Mouse (Mus musculus) natural killer cell, adult 2 months (primary cell): ENCODE data around the gene Caskin1.
A peak's percentile ranks its signal among the peaks of the same experiment; 100 is the strongest.

ENCODE experiments used
- DNase-seq, 2 experiments: peaks; one replicate each; pipeline ENCODE4 v3.0.0; 2022; ENCODE audit warnings: low spot score in 2 of 2

Caskin1 gene

GRCm38 (mm10) chr17:24494627-24495335 is 6.4 kb downstream of the Caskin1 start:
- DNase-seq, result peak; percentile 22 to 48

DNA sequence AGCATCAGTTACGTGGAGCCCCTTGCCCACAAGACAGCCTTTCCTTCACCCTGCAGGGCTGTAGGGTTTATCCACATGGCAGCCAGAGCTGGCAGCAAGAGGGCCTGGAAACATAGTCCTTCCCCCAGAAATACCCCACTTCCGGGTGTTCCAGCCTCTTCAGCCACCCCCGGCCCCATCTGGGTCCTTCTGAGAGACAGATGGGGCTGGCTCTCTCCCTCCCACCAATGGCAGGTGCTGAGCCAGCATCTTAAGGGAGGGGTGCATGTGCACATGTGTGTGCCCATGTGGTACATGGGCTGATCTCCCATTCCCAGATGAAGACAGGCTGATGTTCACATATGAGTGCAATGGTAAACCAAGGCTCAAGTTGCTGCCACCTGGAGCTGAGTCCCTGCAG is 7.0 kb downstream of the Caskin1 start:
- no peak for DNase-seq

DNA sequence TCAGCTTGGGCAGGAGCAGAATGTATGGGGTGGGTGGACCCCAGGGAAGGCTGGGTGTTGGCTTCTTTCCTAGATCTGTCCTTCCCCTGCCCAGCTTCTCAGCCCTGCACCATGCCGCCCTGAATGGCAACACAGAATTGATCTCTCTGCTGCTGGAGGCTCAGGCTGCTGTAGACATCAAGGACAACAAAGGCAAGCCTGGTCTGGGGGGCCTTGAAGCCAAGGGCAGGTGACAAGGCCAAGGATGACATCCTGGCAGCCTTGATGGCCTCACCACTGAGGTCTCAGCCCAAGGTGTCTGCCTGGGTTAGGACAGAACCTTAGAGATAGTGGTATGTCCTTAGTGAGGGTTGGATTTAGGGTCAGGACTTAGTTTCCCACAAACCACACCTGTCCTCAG is 7.6 kb downstream of the Caskin1 start:
- DNase-seq, result no peak

DNA sequence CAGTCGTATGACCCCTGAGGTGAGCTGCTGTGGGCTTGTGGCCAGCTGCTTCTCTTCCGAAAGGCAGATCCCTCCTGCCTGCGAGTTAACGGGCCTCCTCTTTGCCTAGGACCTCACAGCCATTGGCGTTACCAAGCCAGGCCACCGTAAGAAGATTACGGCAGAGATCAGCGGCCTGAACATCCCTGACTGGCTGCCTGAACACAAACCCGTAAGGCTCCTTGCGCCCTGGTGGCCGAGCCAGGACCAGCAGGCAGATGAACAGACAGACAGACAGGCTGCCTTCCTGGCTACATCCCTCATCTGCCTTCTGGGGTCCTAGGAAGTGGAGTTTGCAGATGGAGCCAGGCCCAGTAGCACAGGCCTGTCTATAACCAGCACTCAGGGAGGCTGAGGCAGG is 13.8 kb downstream of the Caskin1 start:
- no peak for DNase-seq

- DNase-seq, result no peak
Observed at GRCm38 (mm10) chr17:24504085-24504484, 15.7 kb downstream of the Caskin1 start.

- no peak for DNase-seq
Observed at GRCm38 (mm10) chr17:24505286-24505955, 17.0 kb downstream of the Caskin1 start.

DNA sequence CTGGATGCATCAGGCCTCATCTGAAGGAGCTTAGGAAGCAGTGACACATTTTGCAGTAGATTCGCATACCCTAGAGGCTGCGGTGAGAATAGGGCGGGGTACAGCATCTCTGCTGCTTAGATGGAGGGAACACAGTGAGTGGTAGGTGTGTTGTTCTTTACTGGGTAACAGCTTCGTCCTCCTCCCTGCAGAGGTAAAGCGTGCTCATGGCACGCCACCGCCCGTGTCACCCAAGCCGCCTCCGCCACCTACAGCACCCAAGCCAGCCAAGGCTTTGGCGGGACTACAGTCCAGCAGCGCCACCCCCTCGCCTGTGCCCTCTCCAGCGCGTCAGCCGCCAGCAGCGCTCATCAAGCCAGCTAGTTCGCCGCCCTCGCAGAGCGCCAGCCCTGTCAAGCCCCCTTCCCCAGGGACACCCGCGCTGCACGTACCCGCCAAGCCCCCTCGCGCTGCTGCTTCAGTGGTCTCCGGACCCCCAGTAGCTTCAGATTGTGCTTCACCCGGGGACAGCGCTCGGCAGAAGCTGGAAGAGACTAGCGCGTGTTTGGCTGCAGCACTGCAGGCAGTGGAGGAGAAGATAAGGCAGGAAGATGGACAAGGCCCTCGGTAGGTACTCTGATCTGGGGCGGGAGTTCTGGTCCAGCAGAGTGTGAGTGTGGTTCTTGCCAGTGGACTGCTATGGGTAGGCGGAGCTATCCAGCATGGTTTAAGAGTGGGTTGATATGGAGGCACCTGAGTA is 18.1 kb downstream of the Caskin1 start:
- DNase-seq, result no peak

DNA sequence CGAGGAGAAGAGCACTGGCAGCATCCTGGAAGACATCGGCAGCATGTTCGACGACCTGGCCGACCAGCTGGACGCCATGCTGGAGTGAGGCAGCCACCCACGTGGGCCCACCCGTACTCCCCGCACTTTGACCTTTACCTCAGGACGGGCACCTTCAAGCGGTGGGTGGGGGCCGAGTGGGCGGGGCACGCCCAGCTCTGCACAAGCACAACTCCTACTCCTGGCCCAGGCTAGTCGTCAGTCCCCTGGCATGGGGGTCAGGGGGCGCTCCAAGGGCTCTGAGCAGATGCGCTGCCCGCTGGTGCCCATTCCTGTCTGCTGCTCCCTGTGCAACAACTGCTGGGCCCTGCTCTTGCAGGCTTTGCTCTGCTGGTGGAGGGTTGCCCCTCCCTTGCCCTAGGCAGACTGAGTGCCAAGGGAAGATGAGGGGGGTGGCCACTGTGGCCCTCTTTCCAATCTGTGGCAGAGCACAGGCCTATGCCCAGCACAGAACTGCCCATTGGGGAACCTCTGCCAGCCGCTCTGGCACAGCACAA is 18.8 kb downstream of the Caskin1 start:
- no peak for DNase-seq

GRCm38 (mm10) chr17:24507806-24508460 is 19.5 kb downstream of the Caskin1 start:
- DNase-seq, result no peak

DNA sequence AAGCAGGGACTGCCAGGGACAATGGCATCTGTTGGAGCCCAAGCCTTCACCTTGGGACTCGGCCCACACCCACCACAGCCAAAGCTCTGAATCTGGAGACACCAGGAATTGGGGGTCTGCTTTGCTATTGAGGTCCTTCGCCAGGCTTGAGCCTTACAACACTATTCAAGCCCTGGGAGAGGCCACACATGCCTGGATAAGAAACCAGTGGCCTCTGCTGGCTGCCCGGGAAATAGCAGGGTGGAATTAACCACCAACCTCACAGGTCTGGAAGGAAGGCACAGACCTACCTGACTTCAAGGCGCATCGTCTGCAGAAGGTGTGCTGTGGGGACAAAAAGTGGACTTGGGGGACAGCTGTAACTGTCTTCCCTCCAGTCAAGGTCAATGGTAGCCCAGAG is 25.2 kb downstream of the Caskin1 start:
- DNase-seq, result no peak

- no peak for DNase-seq
Observed at GRCm38 (mm10) chr17:24514270-24515257, 26.2 kb downstream of the Caskin1 start.

GRCm38 (mm10) chr17:24520450-24520849 is 32.0 kb downstream of the Caskin1 start:
- no peak for DNase-seq

GRCm38 (mm10) chr17:24524734-24525133 is 36.3 kb downstream of the Caskin1 start:
- no peak for DNase-seq

DNA sequence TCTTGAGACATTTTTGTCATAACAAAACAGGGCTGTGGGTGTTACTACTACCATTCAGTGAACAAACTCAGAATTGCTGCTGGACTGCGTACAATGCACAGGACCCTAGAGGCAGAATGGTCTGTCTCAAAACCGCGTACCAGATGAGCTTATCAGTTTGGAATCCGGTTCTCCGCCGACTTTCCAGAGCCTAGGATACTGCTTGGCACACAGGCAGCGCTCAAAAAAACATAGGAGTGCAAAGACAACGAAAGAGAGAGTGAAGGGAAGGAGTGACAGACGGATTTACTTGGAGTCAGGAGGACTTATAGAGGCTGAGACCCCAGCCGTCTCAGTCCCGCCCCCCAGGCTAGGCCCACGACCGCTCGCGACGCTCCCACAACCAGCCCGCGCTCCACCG is 38.9 kb downstream of the Caskin1 start:
- DNase-seq, result no peak

GRCm38 (mm10) chr17:24527723-24528559 is 39.5 kb downstream of the Caskin1 start, which contains the start of gene Traf7:
TSS of gene Traf7 (minus strand) at chr17:24527938.
- DNase-seq, result peak; percentile 92 to 93

DNA sequence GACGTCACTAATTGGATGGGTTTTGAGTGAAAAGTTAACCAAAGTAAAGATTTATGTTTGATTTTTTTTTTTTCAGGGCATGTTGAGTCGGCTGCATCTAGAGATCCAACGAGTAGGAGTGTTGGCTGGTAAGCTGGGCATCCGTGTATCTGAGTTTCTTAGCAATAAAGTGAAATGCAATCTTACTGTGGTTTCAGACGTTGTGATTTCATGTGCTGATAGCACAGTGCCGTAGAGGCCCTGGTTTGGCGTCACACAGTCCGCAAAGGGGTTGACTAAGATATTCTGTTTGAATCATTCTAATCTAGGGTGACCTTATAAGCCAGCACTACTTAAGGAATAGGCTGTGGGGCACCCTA is 40.1 kb downstream of the Caskin1 start:
- DNase-seq, result peak in 1 of 2 experiments; percentile 28

DNA sequence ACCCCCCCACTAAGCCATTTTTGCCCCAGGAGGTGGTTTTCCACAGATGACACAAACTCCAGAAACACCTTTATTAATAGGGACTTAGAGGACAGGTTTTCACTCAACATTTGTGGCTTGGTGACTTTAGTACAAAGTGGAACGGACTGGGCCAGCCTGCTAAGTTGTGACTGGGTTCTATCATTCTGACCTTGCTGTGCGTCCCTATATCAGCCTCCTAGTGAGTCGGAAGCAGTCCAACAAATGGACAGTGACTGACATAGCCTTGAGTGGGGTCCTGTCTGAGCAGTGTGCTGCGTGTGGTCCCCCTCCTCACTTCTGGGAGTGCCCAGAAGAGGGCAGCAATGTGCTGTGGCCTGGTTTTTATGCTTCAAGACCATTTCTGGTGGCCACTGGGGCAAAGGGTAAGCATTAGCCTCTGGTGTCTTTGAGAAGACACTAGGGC is 40.6 kb downstream of the Caskin1 start:
- peak; percentile 27 to 58 for DNase-seq

- DNase-seq, result no peak
Observed at GRCm38 (mm10) chr17:24529883-24530282, 41.5 kb downstream of the Caskin1 start.

DNA sequence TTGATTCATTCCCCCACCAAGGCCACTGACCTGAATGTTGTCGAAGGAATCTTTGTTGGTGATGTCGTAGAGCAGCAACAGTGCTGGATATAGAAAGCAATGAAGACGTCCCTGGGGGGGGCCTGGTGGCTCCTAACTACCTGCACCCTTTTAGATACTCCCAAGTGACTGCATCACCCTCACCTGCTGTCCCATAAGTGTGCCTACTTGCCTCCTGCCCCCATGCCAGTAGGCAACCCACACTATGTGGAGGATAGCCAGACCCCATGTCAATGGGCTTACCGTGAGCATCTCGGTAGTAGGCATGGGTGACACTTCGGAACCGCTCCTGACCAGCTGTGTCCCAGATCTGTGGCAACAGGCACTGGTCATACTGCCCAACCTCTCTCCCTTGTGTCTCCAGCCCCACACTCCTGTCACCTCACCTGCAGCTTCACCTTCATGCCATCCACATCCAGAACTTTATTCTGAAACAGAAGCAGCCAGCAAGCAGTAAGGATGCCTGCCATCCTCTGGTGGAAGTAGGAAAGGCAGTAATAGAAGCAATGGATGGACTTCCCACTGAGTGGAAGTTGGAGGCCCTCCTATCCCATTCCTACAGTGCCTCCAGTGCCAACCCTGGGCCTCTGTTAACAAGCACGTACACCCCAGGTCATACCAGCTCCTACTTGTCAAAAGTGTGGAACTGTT is 42.1 kb downstream of the Caskin1 start:
- DNase-seq, result no peak
